Mouse (Mus musculus) erythroblast, adult 5-6 weeks (primary cell): ENCODE data around the gene Gorasp2. TPM values are rescaled to one million over a fixed set of nuclear protein-coding genes. Genes with fewer than 3 reads are reported as not detected.
A peak's percentile ranks its signal among the peaks of the same experiment; 100 is the strongest.

Experiments
- ATAC-seq: replicated peaks from 2 replicates; pipeline ENCODE4 v1.8.0; 2016; ENCODE audit warnings: moderate number of reproducible peaks, mild to moderate bottlenecking, moderate TSS enrichment, inconsistent platforms; ENCODE audit not compliant: poor library complexity, low FRiP score, severe bottlenecking
- total RNA-seq, 2 experiments: library from RNA; stranded (forward) in 1 of 2; stranded (reverse) in 1 of 2; fragments of 150-400 nt in 1 of 2; fragments of 200-764, 138-1000 nt in 1 of 2; gene quantifications; 2 replicates each; pipeline versions ENCODE4 v1.2.3 to v1.2.4; 2015 to 2017; ENCODE audit warnings: low replicate concordance in 2 of 2

Gene Gorasp2
- total RNA-seq, 2 experiments from 2014 or later, result 10.2 to 57.8 TPM

DNA sequence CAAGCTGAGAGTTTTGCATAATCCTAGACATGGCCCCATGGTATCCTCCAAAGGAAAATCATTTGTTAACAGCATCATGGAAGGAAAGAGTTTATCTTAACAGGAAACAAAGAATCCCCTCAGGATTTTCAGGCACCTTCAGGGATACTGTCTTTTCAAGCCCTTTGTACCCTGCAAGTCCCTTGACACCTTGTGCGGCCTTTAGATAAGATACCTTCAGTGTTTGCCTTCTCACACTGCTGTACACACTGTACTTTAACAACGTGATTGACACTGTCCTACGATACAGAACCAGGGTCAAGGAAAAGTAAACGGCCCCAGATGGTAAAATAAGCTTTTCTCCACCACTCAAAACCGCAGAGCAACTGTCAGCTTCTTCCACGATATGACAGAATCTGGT lies 9.6 kb upstream of the Gorasp2 start:
- no peak for ATAC-seq

DNA sequence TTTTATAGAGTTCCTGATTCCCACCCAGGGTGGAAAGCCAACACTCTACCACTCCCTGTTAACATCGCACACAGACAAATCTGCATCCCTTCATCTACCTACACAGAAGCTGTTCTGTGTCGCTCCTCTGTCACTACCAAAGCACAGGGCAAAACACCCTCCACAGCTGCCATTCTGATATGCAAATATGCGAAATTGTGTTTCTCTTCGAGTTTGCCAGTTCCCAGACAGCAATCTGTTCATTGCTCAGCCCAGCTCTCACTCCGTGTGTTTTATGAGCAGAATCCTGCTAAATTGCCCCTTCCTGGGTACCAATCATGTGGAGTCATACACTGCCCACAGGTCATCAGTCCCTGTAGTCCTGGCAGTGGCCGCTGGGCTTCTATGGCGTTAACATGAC lies 4.3 kb upstream of the Gorasp2 start:
- ATAC-seq, result no peak

DNA sequence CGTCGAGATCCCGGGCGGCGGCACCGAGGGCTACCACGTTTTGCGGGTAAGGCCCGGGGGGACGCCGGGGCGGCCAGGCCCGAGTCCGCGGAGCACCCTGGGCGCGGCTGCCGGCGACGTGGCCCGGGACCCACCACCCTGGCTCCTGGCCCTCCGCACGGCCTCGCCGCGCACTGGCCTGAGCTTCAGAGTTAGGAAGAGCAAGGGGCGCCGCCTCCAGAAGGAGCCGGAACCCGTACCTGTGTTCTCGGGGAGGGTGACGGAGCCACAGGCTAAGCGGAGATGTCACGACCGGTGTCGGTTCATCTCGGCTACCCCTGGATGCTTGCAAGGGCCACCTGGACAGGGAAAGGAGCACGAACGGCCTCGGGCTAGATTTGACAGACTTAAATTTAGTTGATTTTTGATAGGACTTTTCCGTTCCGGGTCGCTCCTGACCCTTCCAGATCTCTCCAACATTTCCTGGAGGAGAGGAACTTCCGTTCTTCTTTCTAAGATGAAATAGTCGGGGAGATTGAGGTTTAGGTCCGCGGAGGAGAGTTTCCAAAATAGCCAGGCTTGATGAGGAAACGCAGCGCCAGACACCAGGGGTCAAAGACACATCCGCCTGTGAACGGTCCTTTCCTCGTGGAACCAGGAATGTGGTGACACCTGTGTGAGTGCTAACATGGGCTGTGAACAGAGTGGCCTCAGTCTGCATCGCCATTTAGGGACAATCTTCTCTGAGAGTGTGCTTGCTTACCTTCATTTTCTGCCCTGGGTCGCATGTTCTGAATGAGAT lies 529 bp downstream of the Gorasp2 start, which contains the start of gene Gm26558:
Gene Gm26558, minus strand, starts transcription at position 394 of the 781 bp plus-strand sequence.
- ATAC-seq, result peak; percentile 48

DNA sequence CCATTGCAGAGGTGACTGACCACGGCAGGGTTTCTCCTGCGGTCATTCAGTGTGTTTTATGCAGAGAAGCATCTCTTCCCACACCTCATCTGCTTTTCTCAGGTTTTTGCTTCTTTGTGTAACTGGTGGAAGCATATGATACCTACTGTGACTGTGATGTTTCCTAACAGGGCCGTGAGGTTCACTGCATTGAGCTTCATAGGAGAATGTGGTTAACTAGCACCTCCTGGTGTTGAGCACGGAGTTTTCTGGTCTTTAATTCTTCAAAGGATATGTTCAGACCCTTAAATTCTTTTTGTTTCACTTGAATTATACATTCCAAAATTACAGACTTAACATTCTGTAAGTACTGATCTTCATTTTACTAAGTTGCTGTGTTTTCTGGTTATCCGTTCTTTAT lies 2.4 kb downstream of the Gorasp2 start:
- ATAC-seq, result no peak

DNA sequence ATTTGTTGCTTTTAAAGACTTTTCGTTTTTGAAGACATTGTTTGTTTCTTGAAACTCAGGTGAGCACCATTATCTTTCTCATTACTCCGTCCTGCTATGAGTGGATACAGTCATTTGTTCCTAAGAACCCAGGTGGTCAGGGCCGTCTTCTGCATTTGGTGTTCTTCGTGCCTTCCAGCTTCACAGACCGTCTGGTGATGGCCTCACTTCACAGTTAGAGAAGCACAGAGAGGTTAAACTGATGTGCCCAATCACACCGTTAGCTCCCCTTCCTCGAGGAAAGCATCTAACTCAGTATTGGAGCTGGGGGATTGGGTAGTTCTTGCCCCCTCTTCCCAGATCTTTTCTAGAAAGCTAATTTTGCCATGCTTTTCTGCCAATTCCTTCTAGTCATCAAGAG lies 5.6 kb downstream of the Gorasp2 start:
- no peak for ATAC-seq

DNA sequence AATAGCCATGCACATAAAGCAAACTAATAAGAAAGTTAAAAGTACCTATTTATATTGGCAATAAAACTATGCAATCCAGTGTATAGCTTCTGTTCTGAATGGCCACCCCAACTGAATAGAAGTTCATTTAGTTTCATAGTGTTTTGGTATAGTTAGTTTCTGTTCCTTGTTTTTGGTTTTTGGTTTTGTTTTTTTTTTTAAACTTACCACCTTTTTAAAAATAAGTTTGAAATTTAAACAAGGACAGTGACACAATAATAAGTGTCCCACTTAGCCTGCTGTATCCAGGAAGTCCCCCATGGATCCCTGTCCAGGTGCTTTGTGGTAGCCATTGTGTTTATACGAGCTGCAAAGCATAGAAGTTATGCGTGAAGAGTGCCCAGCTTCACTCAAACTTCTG lies 7.9 kb downstream of the Gorasp2 start:
- no peak for ATAC-seq

DNA sequence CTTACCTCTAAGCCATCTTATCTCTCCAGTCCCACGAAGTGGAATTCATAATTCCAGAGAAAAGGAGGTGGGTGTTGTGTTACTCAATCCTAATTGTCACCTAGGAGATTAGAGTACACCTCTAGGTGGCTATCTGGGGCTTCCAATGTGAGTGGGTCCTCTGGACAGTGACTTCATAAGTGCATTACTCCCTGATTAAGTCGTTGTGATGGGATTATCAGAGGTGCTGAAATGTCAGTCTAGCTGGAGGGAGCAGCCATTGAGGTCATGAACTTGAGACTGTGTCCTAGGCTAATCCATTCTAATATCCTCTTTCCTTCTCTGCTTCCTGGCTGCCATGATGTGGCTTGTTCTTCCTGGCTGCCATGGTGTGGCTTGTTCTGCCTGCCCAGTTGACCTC lies 8.5 kb downstream of the Gorasp2 start:
- ATAC-seq, result no peak

DNA sequence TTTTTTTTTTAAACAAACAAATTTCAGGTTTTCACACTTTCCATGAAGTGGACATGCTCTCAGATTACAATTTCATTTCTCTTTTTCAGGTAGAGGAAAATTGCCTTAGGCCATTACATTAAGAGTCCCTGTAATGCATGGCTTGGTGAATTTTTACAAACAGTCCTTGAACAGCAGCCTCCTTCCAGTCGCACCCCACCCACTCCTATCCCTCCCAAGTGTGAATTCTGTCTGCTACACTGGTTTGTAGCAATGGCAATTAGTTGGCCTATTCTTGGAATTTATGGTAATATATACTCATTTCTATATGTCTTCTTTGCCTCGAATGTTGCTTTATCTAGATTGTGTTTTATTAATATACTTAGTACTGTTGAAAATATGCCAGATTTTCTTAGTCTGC lies 11.1 kb downstream of the Gorasp2 start:
- no peak for ATAC-seq

DNA sequence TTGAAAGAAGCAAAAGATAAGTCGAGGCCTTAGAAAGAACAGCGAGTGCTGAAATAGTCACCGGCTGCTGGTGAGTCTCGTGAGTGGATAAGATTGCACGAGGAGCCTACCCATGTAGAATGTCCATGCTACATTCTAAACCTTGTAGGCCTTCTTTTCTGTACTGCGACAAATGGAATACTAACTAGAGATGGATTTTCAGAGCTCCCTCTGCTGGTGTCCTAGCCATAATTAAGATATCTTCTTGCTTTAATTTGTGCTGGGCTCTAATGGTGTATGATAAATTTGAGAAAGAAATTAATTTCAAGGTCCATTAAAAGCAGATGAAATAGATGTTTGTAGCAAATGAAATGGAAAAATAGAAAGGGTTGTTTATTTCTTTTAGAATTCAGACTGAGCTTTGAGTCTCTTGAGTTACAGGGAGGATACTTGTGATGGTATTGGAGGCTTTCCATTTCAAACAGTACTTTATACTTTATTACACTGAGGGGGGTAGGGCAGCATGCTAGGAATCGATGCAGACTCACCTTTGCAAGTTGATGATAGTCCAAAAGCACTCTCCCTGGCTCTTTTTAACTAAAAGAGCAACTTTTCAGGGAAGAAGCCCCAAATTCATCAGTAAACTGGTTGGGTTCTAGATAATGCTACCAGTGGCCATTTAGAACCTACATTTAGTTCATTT lies 12.2 kb downstream of the Gorasp2 start:
- ATAC-seq, result no peak

DNA sequence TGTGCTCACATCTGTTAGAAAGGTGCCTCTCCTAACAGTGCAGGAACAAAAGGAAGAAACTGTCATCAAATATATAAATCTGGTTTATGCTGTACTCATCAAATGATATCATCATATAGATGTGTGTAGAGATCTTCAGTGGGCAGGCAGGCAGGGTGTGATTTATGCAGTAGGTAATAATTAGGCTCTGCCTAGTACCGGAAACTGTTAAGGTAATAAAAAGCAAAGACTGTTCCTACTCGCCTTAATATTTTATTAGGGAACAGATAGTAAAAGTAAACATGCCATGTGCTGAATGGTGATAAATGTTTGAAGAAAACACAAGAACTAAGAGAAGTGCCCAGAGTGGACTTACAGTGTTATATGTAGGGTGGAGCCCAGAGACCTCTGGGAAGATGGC lies 20.9 kb downstream of the Gorasp2 start:
- no peak for ATAC-seq

DNA sequence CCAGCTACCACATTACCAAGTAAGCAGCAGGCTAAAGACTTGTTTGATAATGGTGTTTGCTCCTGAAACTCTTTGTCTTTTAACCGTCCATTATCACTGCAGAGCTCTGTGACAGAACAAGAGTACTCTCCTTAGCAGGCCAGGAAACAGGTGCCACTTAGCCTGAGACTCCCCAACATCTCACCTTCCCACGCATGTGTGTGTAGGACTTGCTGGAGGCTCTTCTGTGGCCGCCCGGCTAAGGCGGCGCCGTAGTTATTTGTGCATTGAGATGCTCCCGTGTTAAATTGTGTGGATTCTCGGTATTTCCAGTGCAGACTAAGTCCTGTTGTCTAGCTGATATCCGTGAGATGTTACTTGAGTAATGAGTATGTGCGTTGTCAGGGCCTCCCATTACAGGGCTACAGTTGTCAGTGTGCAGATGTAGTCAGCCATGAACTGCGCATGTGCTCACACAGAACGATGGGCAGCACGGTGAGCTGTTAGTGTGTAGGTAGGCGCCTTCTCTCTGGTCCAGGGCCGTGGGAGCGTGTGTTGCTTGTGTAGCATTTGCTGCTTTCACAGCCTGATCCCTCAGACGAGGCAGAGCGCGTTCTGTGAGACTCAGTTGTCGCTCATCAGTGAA lies 27.2 kb downstream of the Gorasp2 start:
- ATAC-seq, result no peak

DNA sequence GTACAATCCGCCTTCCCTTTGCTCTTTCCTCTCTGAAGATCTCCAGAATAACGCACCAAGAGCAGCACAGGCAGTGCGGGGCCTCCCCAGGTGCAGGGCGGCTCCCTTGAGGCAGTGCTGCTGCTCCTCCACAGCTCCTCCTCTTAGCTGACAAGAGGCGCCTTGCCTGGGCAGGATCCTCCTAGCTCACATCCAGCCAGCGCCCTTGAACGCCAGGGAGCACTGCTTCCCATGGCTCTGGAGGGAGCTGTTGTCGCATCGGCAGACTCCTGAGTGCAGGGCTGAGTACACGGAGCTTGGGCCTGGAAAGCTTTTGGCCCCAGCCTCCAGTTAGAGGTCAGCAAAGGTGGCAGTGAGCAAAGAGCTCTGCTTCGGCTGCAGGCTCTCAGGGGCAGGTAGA lies 28.8 kb downstream of the Gorasp2 start:
- no peak for ATAC-seq

DNA sequence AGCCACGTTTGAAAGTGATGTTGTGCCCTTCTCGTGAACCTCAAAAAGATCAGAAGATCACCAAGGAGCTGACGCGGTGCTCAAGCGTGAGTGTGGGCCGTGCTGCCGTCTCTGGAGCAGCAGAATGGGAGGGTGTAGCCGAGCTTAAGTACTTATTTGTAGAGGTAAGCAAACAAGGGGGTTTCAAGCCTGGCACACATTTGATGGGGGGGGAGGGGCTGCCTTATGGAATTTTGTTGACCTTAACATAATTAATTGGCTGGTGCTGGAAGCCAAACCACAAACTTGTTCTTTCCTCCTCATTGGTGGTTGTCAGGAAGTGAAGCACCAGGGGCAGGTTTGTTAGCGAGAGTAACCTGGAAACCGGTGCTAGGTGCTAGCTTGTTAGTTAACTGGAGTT lies 34.3 kb downstream of the Gorasp2 start:
- ATAC-seq, result no peak

DNA sequence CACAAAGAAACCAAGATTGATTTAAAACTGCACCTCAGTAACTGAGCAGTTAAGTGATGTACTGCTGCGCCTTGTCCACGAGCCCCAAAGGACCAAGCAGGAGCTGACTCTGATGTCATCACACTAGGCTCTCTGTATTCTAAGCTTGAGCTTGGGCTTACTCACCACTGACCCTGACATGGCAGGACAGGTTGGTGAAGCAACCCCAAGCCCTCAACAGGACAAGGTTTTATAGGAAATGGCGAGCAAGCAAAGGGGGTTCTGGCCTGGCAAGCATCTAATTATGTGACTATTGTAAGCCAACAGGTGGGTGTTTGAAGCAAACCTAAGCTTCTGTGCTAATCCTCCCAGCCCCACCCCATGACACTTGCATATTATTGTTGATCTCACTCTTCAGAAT lies 39.5 kb downstream of the Gorasp2 start:
- ATAC-seq, result no peak

DNA sequence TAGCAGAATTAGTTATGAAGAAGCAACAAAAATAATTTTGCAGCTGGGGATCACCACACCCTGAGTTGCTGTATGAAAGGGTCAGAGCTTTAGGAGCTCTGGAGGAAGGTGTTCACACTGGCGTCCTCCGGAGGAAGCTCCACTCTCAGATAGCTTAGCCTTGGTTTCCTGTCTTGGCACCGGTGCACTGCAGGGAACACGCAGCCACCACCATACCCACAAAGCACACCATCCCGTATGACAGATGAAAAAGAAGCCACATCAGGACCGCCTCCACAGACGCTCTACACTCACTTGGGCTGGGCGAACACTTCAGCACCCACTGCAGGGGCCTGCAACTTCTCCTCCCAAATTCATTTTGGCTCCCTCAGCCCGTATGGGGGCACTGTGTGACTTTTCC lies 40.2 kb downstream of the Gorasp2 start:
- no peak for ATAC-seq

DNA sequence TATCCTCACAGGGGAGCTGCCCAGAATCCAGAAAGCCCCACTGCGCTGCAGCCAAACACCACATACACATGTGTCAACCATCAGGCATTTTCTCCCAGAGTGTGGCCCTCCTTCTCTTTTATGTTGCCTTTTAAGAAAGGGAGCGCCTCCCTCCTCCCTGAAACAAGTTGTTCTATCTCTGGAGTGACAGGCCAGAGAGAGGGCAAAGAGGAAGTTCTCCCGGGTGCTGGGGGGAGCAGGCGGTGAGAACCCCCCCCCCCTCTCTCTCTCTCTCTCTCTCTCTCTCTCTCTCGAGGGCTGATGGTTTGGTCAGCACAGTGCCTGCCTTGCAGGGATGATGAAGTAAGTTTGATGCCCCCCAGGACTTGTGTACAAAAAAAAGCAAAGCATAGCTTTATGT lies 41.0 kb downstream of the Gorasp2 start:
- no peak for ATAC-seq

DNA sequence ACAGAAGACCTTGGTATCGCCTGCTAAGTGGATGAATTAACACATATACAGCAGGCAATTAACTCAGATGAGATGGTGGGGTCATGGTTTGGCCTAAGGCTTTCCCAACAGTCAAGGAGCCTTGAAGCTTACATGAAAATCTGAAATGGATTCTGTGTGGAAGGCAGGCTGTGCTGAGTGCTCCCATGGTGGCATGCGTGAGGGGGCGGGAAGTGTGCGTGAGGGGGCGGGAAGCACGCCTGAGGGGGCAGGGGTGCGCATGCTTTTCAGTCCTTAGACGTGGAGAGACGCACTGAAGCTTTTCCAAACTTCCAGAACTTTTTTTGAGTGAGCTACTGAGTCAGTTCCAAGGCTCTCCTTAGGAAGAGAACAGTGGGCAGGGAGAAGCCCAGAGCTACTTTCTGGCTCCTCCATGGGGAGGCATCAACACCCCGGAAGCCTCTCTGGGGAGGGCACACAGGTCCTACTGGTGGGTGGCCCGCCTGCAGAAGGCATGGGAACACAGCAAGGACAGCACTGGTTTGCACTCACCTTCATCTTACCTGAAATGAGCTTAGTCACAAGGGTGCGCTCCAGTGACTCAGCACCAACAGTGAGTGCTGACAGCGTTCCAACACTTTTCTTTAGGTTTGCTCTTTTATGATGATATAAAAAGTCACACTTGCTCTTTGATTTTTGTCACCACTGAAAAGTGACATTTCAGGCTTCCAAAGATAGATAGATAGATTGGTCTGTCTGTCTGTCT lies 47.8 kb downstream of the Gorasp2 start:
- no peak for ATAC-seq

DNA sequence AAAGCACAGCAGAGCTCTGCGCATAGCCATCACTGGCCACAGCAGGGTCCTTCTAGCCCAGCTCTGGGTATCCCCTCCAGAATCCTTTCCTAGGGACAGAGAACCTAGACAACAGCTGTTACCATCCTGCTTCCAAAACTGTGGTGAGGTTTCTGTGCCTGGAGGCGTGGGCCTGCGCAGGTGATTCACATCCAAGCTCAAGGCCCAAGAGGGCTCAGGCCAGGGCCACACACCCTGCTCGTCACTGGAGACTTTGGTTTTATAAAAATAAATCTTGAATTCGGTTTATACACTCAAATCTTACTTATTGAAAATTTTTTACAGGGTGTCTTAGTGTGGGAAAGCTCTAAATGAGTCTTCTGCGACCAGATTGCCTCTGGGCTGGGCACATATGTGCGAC lies 48.9 kb downstream of the Gorasp2 start:
- no peak for ATAC-seq

DNA sequence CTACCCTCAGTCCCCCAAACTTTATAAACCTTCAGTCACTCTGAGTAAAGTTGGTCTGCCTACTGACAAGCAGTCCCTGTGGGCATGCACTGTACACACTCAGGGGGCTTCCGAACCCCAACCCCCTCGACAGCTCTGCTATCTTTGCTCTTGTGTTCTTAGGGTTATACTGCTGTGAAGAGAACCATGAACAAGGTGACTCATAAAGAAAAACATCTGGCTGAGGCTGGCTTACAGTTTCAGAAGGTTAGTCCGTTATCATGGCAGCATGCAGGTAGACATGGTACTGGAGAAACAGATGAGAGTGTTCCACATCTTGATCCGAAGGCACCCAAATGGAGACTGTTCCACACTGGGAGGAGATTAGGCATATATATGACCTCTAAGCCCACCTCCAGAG lies 49.5 kb downstream of the Gorasp2 start:
- no peak for ATAC-seq

DNA sequence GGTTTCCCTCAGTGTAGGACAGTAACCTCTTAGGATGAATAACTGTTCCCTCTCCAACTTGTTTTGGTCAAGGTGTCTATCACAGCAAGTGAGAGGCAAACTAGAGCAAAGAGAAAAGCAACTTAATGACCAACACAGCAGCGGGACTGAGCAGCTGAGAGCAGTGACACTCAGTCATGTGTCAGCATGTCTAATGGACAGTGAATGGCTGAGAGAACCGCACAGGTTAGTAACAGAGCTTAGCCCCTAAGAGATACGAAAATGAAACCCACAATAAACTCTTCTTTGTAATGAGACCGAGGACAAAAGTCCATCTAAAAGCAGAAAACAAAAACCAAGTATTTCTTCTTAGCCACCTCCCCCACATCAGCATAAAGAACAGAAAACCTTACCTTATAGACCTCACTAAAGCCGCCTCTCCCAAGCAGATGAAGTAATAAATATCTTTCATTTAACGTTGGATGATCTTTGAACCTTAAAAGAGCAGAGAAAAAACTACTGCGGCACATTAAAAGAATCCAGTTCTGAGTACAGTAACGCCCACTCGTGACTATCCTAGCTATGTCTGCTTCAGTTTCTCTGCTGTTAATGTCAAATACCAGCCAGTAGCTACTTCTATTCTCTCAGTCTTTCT lies 62.4 kb downstream of the Gorasp2 start:
- no peak for ATAC-seq
